ENCODE assay signal across 29 mouse cellular contexts in genomic region chr19:27327569-27327968, GRCm38 (mm10). TPM values are rescaled to one million over a fixed set of nuclear protein-coding genes. Genes with fewer than 3 reads are reported as not detected.
DNase-seq lines count a peak whose midpoint lies in the region; ATAC-seq and TF ChIP-seq lines count a peak whose summit lies in the region.
"Had no signal": no experiment of that assay in that cellular context is flagged by ENCODE, and none has a peak within 500 bp of the region (broad histone marks: within the 10 kb centered on the region; RNA-seq: fewer than 3 reads in every experiment).

No protein-coding gene starts in this region.

- no peaks in the 10 kb centered on the region for H3K27me3 ChIP-seq in intestine, embryonic 14.5 days (replicated peaks; ENCODE audit: control insufficient read depth, insufficient read depth, low read length)
- no peaks in the 10 kb centered on the region for H3K27me3 ChIP-seq in intestine, embryonic 16.5 days (replicated peaks; ENCODE audit: control insufficient read depth, insufficient read depth, low read length)
- H3K27me3 ChIP-seq in liver, embryonic 14.5 days (ENCODE audit: control insufficient read depth, insufficient read depth, low read length) = no peaks in the 10 kb centered on the region
- H3K27me3 ChIP-seq in stomach, embryonic 15.5 days (replicated peaks) = no peaks in the 10 kb centered on the region
- H3K27me3 ChIP-seq: heart, embryonic 12.5 days; limb, embryonic 12.5 days; midbrain, embryonic 12.5 days; neural tube, embryonic 13.5 days had no signal

- 83% methylated on average over 6 of the region's 6 CpGs for WGBS in intestine, embryonic 14.5 days
- 80% methylated on average over 6 of the region's 6 CpGs for WGBS in intestine, embryonic 16.5 days
- WGBS in liver, embryonic 14.5 days (ENCODE audit: insufficient replicate concordance) = 68% methylated on average over 6 of the region's 6 CpGs
- 83% methylated on average over 6 of the region's 6 CpGs for WGBS in stomach, embryonic 15.5 days

- no peak overlapping the region for H3K4me3 ChIP-seq in intestine, embryonic 14.5 days (ENCODE audit: low read depth, low read length)
- H3K4me3 ChIP-seq in intestine, embryonic 16.5 days (ENCODE audit: low read length) = no peak overlapping the region
- H3K4me3 ChIP-seq in liver, embryonic 14.5 days (ENCODE audit: insufficient read depth in 1 of 2, low read depth in 2 of 2, low read length in 2 of 2) = no peak overlapping the region
- H3K4me3 ChIP-seq in stomach, embryonic 15.5 days (replicated peaks) = no peak overlapping the region
- H3K4me3 ChIP-seq: heart, adult 2 months; heart, embryonic 12.5 days; left cerebral cortex, adult 2 months; limb, embryonic 12.5 days; midbrain, embryonic 12.5 days; neural tube, embryonic 13.5 days had no signal

- peak; percentile 37 for DNase-seq in intestine, embryonic 14.5 days (ENCODE audit: low spot score)
- DNase-seq in liver, embryonic 14.5 days (ENCODE audit: low read depth in 3 of 3, low spot score in 3 of 3) = peak in 1 of 3 experiments; percentile 6
- DNase-seq in cerebellum, adult 9-11 months = no peak
- no peak for DNase-seq in lung, postnatal 25 days (ENCODE audit: low spot score)
- no peak for DNase-seq in layer of hippocampus, adult 18-20 months (ENCODE audit: low spot score in 2 of 2)
- DNase-seq in right cerebral cortex, postnatal 25 days = no peak
- DNase-seq: adrenal gland, adult 2 months; B cell, adult 2 months; cerebellum, adult 8-10 months; cerebellum, postnatal 36 days; gastrocnemius, postnatal 25 days; heart, adult 2 months; kidney, adult 9 months; kidney, postnatal 10 days; layer of hippocampus, adult 9-11 months; lung, adult 2 months; lung, postnatal 10 days had no signal

- TF ChIP-seq CTCF in liver, embryonic 14.5 days (IDR thresholded peaks at IDR 0.05; ENCODE audit: low read depth) = no peak

- H3K36me3 ChIP-seq in intestine, embryonic 14.5 days (ENCODE audit: control insufficient read depth, insufficient read depth, low read length) = no peaks in the 10 kb centered on the region
- no peaks in the 10 kb centered on the region for H3K36me3 ChIP-seq in intestine, embryonic 16.5 days (ENCODE audit: control insufficient read depth, insufficient read depth, low read length)
- H3K36me3 ChIP-seq in liver, embryonic 14.5 days (replicated peaks; ENCODE audit: control insufficient read depth, insufficient read depth, low read depth) = no peaks in the 10 kb centered on the region
- H3K36me3 ChIP-seq in stomach, embryonic 15.5 days = no peaks in the 10 kb centered on the region
- H3K36me3 ChIP-seq: heart, embryonic 12.5 days; limb, embryonic 12.5 days; midbrain, embryonic 12.5 days; neural tube, embryonic 13.5 days had no signal

- H3K9ac ChIP-seq in intestine, embryonic 14.5 days (ENCODE audit: low read length) = no peak overlapping the region
- no peak overlapping the region for H3K9ac ChIP-seq in intestine, embryonic 16.5 days (ENCODE audit: low read depth, low read length)
- H3K9ac ChIP-seq in liver, embryonic 14.5 days (replicated peaks) = no peak overlapping the region
- H3K9ac ChIP-seq in stomach, embryonic 15.5 days = no peak overlapping the region
- H3K9ac ChIP-seq: heart, embryonic 12.5 days; hindbrain, embryonic 14.5 days; limb, embryonic 12.5 days; midbrain, embryonic 12.5 days; neural tube, embryonic 13.5 days had no signal

- no peak overlapping the region for H3K4me2 ChIP-seq in intestine, embryonic 14.5 days (ENCODE audit: low read length)
- no peak overlapping the region for H3K4me2 ChIP-seq in intestine, embryonic 16.5 days (ENCODE audit: low read depth, low read length)
- no peak overlapping the region for H3K4me2 ChIP-seq in liver, embryonic 14.5 days (ENCODE audit: low read depth)
- H3K4me2 ChIP-seq in stomach, embryonic 15.5 days = no peak overlapping the region
- H3K4me2 ChIP-seq: heart, embryonic 12.5 days; hindbrain, embryonic 14.5 days; limb, embryonic 12.5 days; midbrain, embryonic 12.5 days; neural tube, embryonic 13.5 days had no signal

- no peak overlapping the region for H3K27ac ChIP-seq in intestine, embryonic 14.5 days (ENCODE audit: low read depth)
- no peak overlapping the region for H3K27ac ChIP-seq in intestine, embryonic 16.5 days (ENCODE audit: low read length)
- no peak overlapping the region for H3K27ac ChIP-seq in liver, embryonic 14.5 days
- H3K27ac ChIP-seq in stomach, embryonic 15.5 days = no peak overlapping the region
- H3K27ac ChIP-seq: heart, adult 2 months; hindbrain, embryonic 14.5 days; left cerebral cortex, adult 2 months; limb, embryonic 12.5 days; midbrain, embryonic 12.5 days; neural tube, embryonic 13.5 days had no signal

- no peaks in the 10 kb centered on the region for H3K9me3 ChIP-seq in intestine, embryonic 14.5 days (ENCODE audit: control insufficient read depth, low read length)
- H3K9me3 ChIP-seq in intestine, embryonic 16.5 days (ENCODE audit: control insufficient read depth, low read length) = no peaks in the 10 kb centered on the region
- no peaks in the 10 kb centered on the region for H3K9me3 ChIP-seq in liver, embryonic 14.5 days (ENCODE audit: control insufficient read depth, low read length)
- no peaks in the 10 kb centered on the region for H3K9me3 ChIP-seq in stomach, embryonic 15.5 days
- H3K9me3 ChIP-seq: heart, embryonic 12.5 days; limb, embryonic 12.5 days; midbrain, embryonic 12.5 days had no signal

- no peaks in the 10 kb centered on the region for H3K4me1 ChIP-seq in intestine, embryonic 14.5 days (replicated peaks; ENCODE audit: control insufficient read depth, insufficient read depth, low read length)
- H3K4me1 ChIP-seq in intestine, embryonic 16.5 days (ENCODE audit: control insufficient read depth, insufficient read depth, low read length) = 0 out of 2 replicates have a peak, but pooled peaks cover 2% of the 10 kb centered on the region
- peaks cover 0 to 8% of the 10 kb centered on the region in 2 experiments; a peak in 1 of 4 replicates for H3K4me1 ChIP-seq in liver, embryonic 14.5 days (replicated peaks; ENCODE audit: control insufficient read depth in 2 of 2, insufficient read depth in 2 of 2, low read length in 1 of 2)
- H3K4me1 ChIP-seq in stomach, embryonic 15.5 days = no peaks in the 10 kb centered on the region
- H3K4me1 ChIP-seq: midbrain, embryonic 12.5 days had no signal

- ATAC-seq in intestine, embryonic 14.5 days (replicated peaks; ENCODE audit: low FRiP score, low TSS enrichment, low read depth) = no peak
- ATAC-seq in intestine, embryonic 16.5 days = peak; percentile 27; the same call in 1 of the 2 replicates
- peak; percentile 63; the same call in 1 of the 2 replicates for ATAC-seq in liver, embryonic 14.5 days (ENCODE audit: insufficient read depth)
- peak; percentile 65; the same call in 1 of the 2 replicates for ATAC-seq in stomach, embryonic 15.5 days (ENCODE audit: insufficient read depth, low FRiP score, low read depth)
- ATAC-seq: forebrain, embryonic 14.5 days had no signal

- TF ChIP-seq EP300 in liver, embryonic 14.5 days (IDR thresholded peaks at IDR 0.05; ENCODE audit: low read depth) = no peak

RNA-seq across cellular contexts. Expression of gene Kcnv2, which starts 5.2 kb away (rescaled TPM):
- polyA plus RNA-seq in intestine, embryonic 14.5 days (2014; fragmentation: Nextera tagmentation; extraction: Ambion mirVana) = 0.26 and 0.46 TPM in 2 replicates
- polyA plus RNA-seq in intestine, embryonic 16.5 days (2015; fragmentation: Nextera tagmentation; extraction: Ambion mirVana) = 0.07 and 0.13 TPM in 2 replicates
- not detected in 2 replicates for polyA plus RNA-seq in liver, embryonic 14.5 days (2012; rRNA removed)
- not detected in 2 replicates for polyA plus RNA-seq in liver, embryonic 14.5 days (2014; fragmentation: Nextera tagmentation; extraction: Ambion mirVana)
- 0.03 TPM in 2 replicates for polyA plus RNA-seq in stomach, embryonic 15.5 days (2015; fragmentation: Nextera tagmentation; extraction: Ambion mirVana)
- total RNA-seq in layer of hippocampus, adult 18-20 months (2021) = under 1 TPM; 0.10 to 0.22 TPM
- total RNA-seq: hematopoietic stem cell, adult 5-6 weeks; left cerebral cortex, adult 2 months; left cerebral cortex, postnatal 25 days; megakaryocyte, adult 5-6 weeks had no signal
- polyA plus RNA-seq: adrenal gland, adult 2 months; forebrain, embryonic 14.5 days; limb, embryonic 12.5 days; neural tube, embryonic 13.5 days had no signal
